Mouse (Mus musculus) heart, adult 9 months (tissue): Measurements from ENCODE around the gene Nckap5.
"Not testable (repeated sequence)": the region's sequence is repeated elsewhere in the genome, so short reads cannot be mapped to it uniquely, and the experiment has no call there.

ENCODE experiments used
- DNase-seq, 2 experiments: peaks; one replicate each; pipeline ENCODE4 v3.0.0; 2022; ENCODE audit warnings: low spot score in 2 of 2

The Nckap5 gene

GRCm38 (mm10) chr1:126183751-126184150, 646.8 kb downstream of the Nckap5 start:
- no peak for DNase-seq

GRCm38 (mm10) chr1:126168579-126168978, 662.0 kb downstream of the Nckap5 start:
- DNase-seq, result no peak

- no peak for DNase-seq
Observed at GRCm38 (mm10) chr1:126168131-126168530, 662.5 kb downstream of the Nckap5 start.

- DNase-seq, result no peak
Observed at GRCm38 (mm10) chr1:126167546-126167945, 663.1 kb downstream of the Nckap5 start.

GRCm38 (mm10) chr1:126159287-126159686, 671.3 kb downstream of the Nckap5 start:
- no peak for DNase-seq

GRCm38 (mm10) chr1:126155816-126156215, 674.8 kb downstream of the Nckap5 start:
- no peak for DNase-seq

- no peak for DNase-seq
Observed at GRCm38 (mm10) chr1:126153516-126154234, 676.9 kb downstream of the Nckap5 start.

GRCm38 (mm10) chr1:126152217-126152616, 678.4 kb downstream of the Nckap5 start:
- no peak for DNase-seq

- DNase-seq, result no peak
Observed at GRCm38 (mm10) chr1:126149966-126150365, 680.6 kb downstream of the Nckap5 start.

GRCm38 (mm10) chr1:126135717-126136116, 694.9 kb downstream of the Nckap5 start:
- no peak for DNase-seq

GRCm38 (mm10) chr1:126132316-126132715, 698.3 kb downstream of the Nckap5 start:
- DNase-seq, result no peak

GRCm38 (mm10) chr1:126129129-126129528, 701.5 kb downstream of the Nckap5 start:
- DNase-seq, result no peak

GRCm38 (mm10) chr1:126123111-126123510, 707.5 kb downstream of the Nckap5 start:
- no peak for DNase-seq

- no peak for DNase-seq
Observed at GRCm38 (mm10) chr1:126120506-126120905, 710.1 kb downstream of the Nckap5 start.

- no peak for DNase-seq
Observed at GRCm38 (mm10) chr1:126116034-126116433, 714.6 kb downstream of the Nckap5 start.

GRCm38 (mm10) chr1:126105673-126106256, 724.8 kb downstream of the Nckap5 start:
- no peak for DNase-seq

- DNase-seq, result no peak
Observed at GRCm38 (mm10) chr1:126094346-126094745, 736.3 kb downstream of the Nckap5 start.

GRCm38 (mm10) chr1:126091979-126092378, 738.6 kb downstream of the Nckap5 start:
- DNase-seq, result not testable (repeated sequence)

- DNase-seq, result no peak
Observed at GRCm38 (mm10) chr1:126087181-126087580, 743.4 kb downstream of the Nckap5 start.

GRCm38 (mm10) chr1:126076312-126076711, 754.3 kb downstream of the Nckap5 start:
- DNase-seq, result no peak

GRCm38 (mm10) chr1:126070861-126071260, 759.7 kb downstream of the Nckap5 start:
- no peak for DNase-seq

- peak; percentile 2 to 11 for DNase-seq
Observed at GRCm38 (mm10) chr1:126051491-126051890, 779.1 kb downstream of the Nckap5 start.

GRCm38 (mm10) chr1:126042886-126043285, 787.7 kb downstream of the Nckap5 start:
- no peak for DNase-seq
